Mouse (Mus musculus) hindbrain, postnatal 0 days (tissue): ENCODE measurements at regions not wholly inside any gene's neighbourhood (a gene's known extent, or its start where the extent isn't known, plus 50 kb on each side); places are given as distances from the start of the nearest gene placed in this dataset.

Experiments
- ATAC-seq: fragments of 200-750 bp; cut with Nextera tagmentation; 2 replicates; pipeline ENCODE4 v1.8.0; 2017; ENCODE audit warnings: mild to moderate bottlenecking, moderate TSS enrichment, moderate library complexity
- DNase-seq: peaks from one replicate; pipeline ENCODE4 v3.0.0-alpha.2; 2015; ENCODE audit warnings: low spot score
- H3K27ac ChIP-seq: fragments of 300-500 bp; sonication (generic); 2 replicates; pipeline ENCODE4 v1.5.1; 2014; ENCODE audit warnings: mild to moderate bottlenecking
- H3K27me3 ChIP-seq: fragments of 300-500 bp; sonication (generic); 2 replicates; pipeline ENCODE4 v1.6.1; 2014; ENCODE audit warnings: low read length, mixed read lengths; ENCODE audit not compliant: insufficient read depth
- H3K36me3 ChIP-seq: fragments of 300-500 bp; sonication (generic); 2 replicates; pipeline ENCODE4 v1.6.1; 2014; ENCODE audit warnings: low read length, mixed read lengths; ENCODE audit not compliant: insufficient read depth
- H3K4me1 ChIP-seq: fragments of 300-500 bp; sonication (generic); 2 replicates; pipeline ENCODE4 v1.6.1; 2014; ENCODE audit warnings: antibody characterized with exemption, low read length, mixed read lengths; ENCODE audit not compliant: insufficient read depth
- H3K4me2 ChIP-seq: fragments of 300-500 bp; sonication (generic); 2 replicates; pipeline ENCODE4 v1.6.1; 2014; ENCODE audit warnings: low read depth, mild to moderate bottlenecking, low read length, moderate library complexity, mixed read lengths
- H3K4me3 ChIP-seq: fragments of 300-500 bp; sonication (generic); 2 replicates; pipeline ENCODE4 v1.5.1; 2014; ENCODE audit warnings: low read length
- H3K9ac ChIP-seq: fragments of 300-500 bp; sonication (generic); replicated peaks from 2 replicates; pipeline ENCODE4 v1.6.1; 2014; ENCODE audit warnings: mild to moderate bottlenecking, low read length, moderate library complexity, mixed read lengths
- H3K9me3 ChIP-seq: fragments of 300-500 bp; sonication (generic); 2 replicates; pipeline ENCODE4 v1.6.1; 2016; ENCODE audit warnings: low read length, mixed read lengths
- CTCF ChIP-seq: IDR thresholded peaks from 2 replicates; pipeline ENCODE4 v1.5.1; 2016; ENCODE audit warnings: antibody characterized with exemption, control low read depth, low read depth
- WGBS: fragments of 180-500 bp; shearing (Covaris S2); extraction: QIAGEN DNeasy Blood & Tissue Kit; methylation state at CpG from one replicate; pipeline ENCODE4 v1.1.7; 2014; 5-methylcytosine and 5-hydroxymethylcytosine counted together

- no peak for ATAC-seq
- Histone ChIP-seq H3K9ac (no peak overlapping the region), H3K36me3 (no peaks in the 10 kb centered on the region), H3K4me2 (no peak overlapping the region), H3K27ac (no peak overlapping the region), H3K27me3 (no peaks in the 10 kb centered on the region), H3K4me3 (no peak overlapping the region), H3K4me1 (no peaks in the 10 kb centered on the region), H3K9me3 (no peaks in the 10 kb centered on the region)
- DNase-seq: no peak
- WGBS: 84% methylated on average over 3 of the region's 3 CpGs
- TF ChIP-seq CTCF: no peak
Measured at GRCm38 (mm10) chr2:94772801-94773200, 334.9 kb upstream of the Api5 start.

GRCm38 (mm10) chr2:94772268-94772667 lies 334.3 kb upstream of the Api5 start:
- no peak overlapping the region for H3K4me2 ChIP-seq
- ATAC-seq: no peak
- no peak overlapping the region for H3K4me3 ChIP-seq
- H3K9me3 ChIP-seq: no peaks in the 10 kb centered on the region
- 19% methylated on average over 4 of the region's 4 CpGs for WGBS
- DNase-seq: peak; percentile 11
- H3K9ac ChIP-seq: no peak overlapping the region
- no peak for TF ChIP-seq CTCF
- no peak overlapping the region for H3K27ac ChIP-seq
- no peaks in the 10 kb centered on the region for H3K4me1 ChIP-seq
- no peaks in the 10 kb centered on the region for H3K36me3 ChIP-seq
- H3K27me3 ChIP-seq: no peaks in the 10 kb centered on the region

GRCm38 (mm10) chr2:94766524-94766923 lies 328.6 kb upstream of the Api5 start:
- H3K9me3 ChIP-seq: no peaks in the 10 kb centered on the region
- 93% methylated on average over 2 of the region's 2 CpGs for WGBS
- H3K4me3 ChIP-seq: no peak overlapping the region
- ATAC-seq (no peak), DNase-seq (no peak)
- no peaks in the 10 kb centered on the region for H3K27me3 ChIP-seq
- H3K36me3 ChIP-seq: no peaks in the 10 kb centered on the region
- no peak overlapping the region for H3K4me2 ChIP-seq
- peaks cover 4% of the 10 kb centered on the region; the same call in 1 of the 2 replicates for H3K4me1 ChIP-seq
- peak; percentile 23; the same call in 1 of the 2 replicates for TF ChIP-seq CTCF
- no peak overlapping the region for H3K27ac ChIP-seq
- H3K9ac ChIP-seq: no peak overlapping the region

- Histone ChIP-seq H3K27me3 (no peaks in the 10 kb centered on the region), H3K4me1 (peaks cover 4% of the 10 kb centered on the region; the same call in 1 of the 2 replicates), H3K9ac (no peak overlapping the region), H3K36me3 (no peaks in the 10 kb centered on the region), H3K4me3 (no peak overlapping the region), H3K4me2 (0 out of 2 replicates have a peak overlapping the region, but pooled peaks have one; percentile 3), H3K9me3 (no peaks in the 10 kb centered on the region), H3K27ac (no peak overlapping the region)
- 14% methylated on average over 8 of the region's 8 CpGs for WGBS
- DNase-seq (peak; percentile 39), ATAC-seq (peak; percentile 63)
- TF ChIP-seq CTCF: no peak
Measured at GRCm38 (mm10) chr2:94764852-94765435, 327.0 kb upstream of the Api5 start.

- Histone ChIP-seq H3K27me3 (no peaks in the 10 kb centered on the region), H3K27ac (no peak overlapping the region), H3K4me1 (peaks cover 4% of the 10 kb centered on the region; the same call in 1 of the 2 replicates), H3K4me2 (0 out of 2 replicates have a peak overlapping the region, but pooled peaks have one; percentile 3), H3K9ac (no peak overlapping the region), H3K9me3 (no peaks in the 10 kb centered on the region), H3K4me3 (no peak overlapping the region), H3K36me3 (no peaks in the 10 kb centered on the region)
- peak; percentile 38 for TF ChIP-seq CTCF
- 5% methylated on average over 3 of the region's 3 CpGs for WGBS
- DNase-seq (peak; percentile 45), ATAC-seq (0 out of 2 replicates have a peak, but pooled peaks have one; percentile 29)
Measured at GRCm38 (mm10) chr2:94764451-94764850, 326.5 kb upstream of the Api5 start.

- no peak overlapping the region for H3K4me2 ChIP-seq
- H3K4me3 ChIP-seq: no peak overlapping the region
- H3K27ac ChIP-seq: no peak overlapping the region
- no peak for ATAC-seq
- H3K4me1 ChIP-seq: no peaks in the 10 kb centered on the region
- DNase-seq: peak; percentile 41
- no peak for TF ChIP-seq CTCF
- 57% methylated on average over 3 of the region's 3 CpGs for WGBS
- H3K9me3 ChIP-seq: no peaks in the 10 kb centered on the region
- H3K27me3 ChIP-seq: no peaks in the 10 kb centered on the region
- no peaks in the 10 kb centered on the region for H3K36me3 ChIP-seq
- no peak overlapping the region for H3K9ac ChIP-seq
Measured at GRCm38 (mm10) chr2:94748161-94748711, 310.3 kb upstream of the Api5 start.

GRCm38 (mm10) chr2:94729791-94730190 lies 291.9 kb upstream of the Api5 start:
- H3K27ac ChIP-seq: no peak overlapping the region
- H3K4me2 ChIP-seq: no peak overlapping the region
- no peaks in the 10 kb centered on the region for H3K27me3 ChIP-seq
- no peak for ATAC-seq
- 66% methylated on average over 5 of the region's 5 CpGs for WGBS
- no peak for DNase-seq
- H3K4me1 ChIP-seq: no peaks in the 10 kb centered on the region
- H3K9me3 ChIP-seq: no peaks in the 10 kb centered on the region
- no peak overlapping the region for H3K4me3 ChIP-seq
- no peaks in the 10 kb centered on the region for H3K36me3 ChIP-seq
- no peak for TF ChIP-seq CTCF
- H3K9ac ChIP-seq: no peak overlapping the region
